Mouse (Mus musculus): Measurements from ENCODE around the gene Zdhhc14. TPM values are rescaled to one million over a fixed set of nuclear protein-coding genes. Genes with fewer than 3 reads are reported as not detected.
"Not testable (repeated sequence)": the region's sequence is repeated elsewhere in the genome, so short reads cannot be mapped to it uniquely, and the experiment has no call there.

The Zdhhc14 gene
- polyA plus RNA-seq, 1 experiment from 2014 or later, result 2.4 TPM

GRCm38 (mm10) chr17:5622764-5623163 is 130.4 kb downstream of the Zdhhc14 start:
- no peaks in the 10 kb centered on the region for H3K36me3 ChIP-seq (ENCODE audit: poor library complexity, severe bottlenecking)
- no peak for ATAC-seq
- H3K4me3 ChIP-seq, result no peak overlapping the region
- H3K9me3 ChIP-seq (replicated peaks), result no peaks in the 10 kb centered on the region
- no peak overlapping the region for H3K4me2 ChIP-seq
- no peak overlapping the region for H3K9ac ChIP-seq
- 74% methylated on average over 6 of the region's 6 CpGs for WGBS
- H3K4me1 ChIP-seq, result 0 out of 2 replicates have a peak, but pooled peaks cover 6% of the 10 kb centered on the region
- no peak overlapping the region for H3K27ac ChIP-seq
- H3K27me3 ChIP-seq, result no peaks in the 10 kb centered on the region

GRCm38 (mm10) chr17:5623181-5623580 is 130.8 kb downstream of the Zdhhc14 start:
- H3K4me1 ChIP-seq, result 0 out of 2 replicates have a peak, but pooled peaks cover 6% of the 10 kb centered on the region
- H3K9me3 ChIP-seq (replicated peaks), result no peaks in the 10 kb centered on the region
- no peak overlapping the region for H3K4me2 ChIP-seq
- no peak for ATAC-seq
- H3K27ac ChIP-seq, result no peak overlapping the region
- H3K4me3 ChIP-seq, result no peak overlapping the region
- H3K9ac ChIP-seq, result no peak overlapping the region
- no peaks in the 10 kb centered on the region for H3K27me3 ChIP-seq
- no peaks in the 10 kb centered on the region for H3K36me3 ChIP-seq (ENCODE audit: poor library complexity, severe bottlenecking)

DNA sequence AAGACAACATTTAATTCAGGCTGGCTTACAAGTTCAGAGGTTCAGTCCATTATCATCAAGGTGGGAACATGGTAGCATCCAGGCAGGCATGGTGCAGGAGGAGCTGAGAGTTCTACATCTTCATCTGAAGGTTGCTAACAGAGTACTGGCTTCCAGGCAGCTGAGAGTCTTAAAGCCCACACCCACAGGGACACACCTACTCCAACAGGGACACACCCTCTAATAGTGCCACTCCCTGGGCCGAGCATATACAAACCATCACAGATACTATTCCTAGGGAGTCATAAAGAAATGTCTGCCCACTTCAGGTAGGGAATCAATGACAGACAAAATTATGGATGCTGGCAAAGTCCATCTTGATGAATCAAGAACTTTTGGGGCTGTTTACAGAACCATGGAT is 132.5 kb downstream of the Zdhhc14 start:
- not testable (repeated sequence) for H3K9ac ChIP-seq; ATAC-seq; H3K27me3 ChIP-seq; H3K27ac ChIP-seq; H3K36me3 ChIP-seq (ENCODE audit: poor library complexity, severe bottlenecking); H3K4me1 ChIP-seq; H3K9me3 ChIP-seq (replicated peaks); H3K4me3 ChIP-seq; H3K4me2 ChIP-seq
- WGBS, result 79% methylated on average over 1 of the region's 1 CpGs

DNA sequence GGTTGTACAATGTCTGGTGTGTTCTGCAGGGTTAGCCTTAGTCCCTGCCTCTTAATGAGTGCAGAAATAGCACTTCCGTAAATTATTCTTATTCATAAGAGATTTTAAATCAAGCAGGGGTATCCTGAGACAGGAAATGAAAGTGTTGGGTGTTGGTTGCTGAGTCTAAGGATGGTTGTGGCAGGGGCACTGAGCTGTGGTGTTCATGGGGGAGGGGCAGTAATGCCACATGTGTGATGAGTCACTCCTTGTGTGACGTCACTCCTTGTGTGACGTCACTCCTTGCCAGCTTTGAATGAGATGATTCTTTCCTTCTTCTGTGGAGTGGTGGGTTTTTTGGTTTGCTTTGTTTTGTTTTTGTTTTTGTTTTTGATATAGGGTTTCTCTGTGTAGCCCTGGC is 134.0 kb downstream of the Zdhhc14 start:
- H3K27ac ChIP-seq, result no peak overlapping the region
- H3K4me3 ChIP-seq, result no peak overlapping the region
- 86% methylated on average over 3 of the region's 3 CpGs for WGBS
- no peaks in the 10 kb centered on the region for H3K36me3 ChIP-seq (ENCODE audit: poor library complexity, severe bottlenecking)
- H3K9me3 ChIP-seq (replicated peaks), result no peaks in the 10 kb centered on the region
- 0 out of 2 replicates have a peak, but pooled peaks cover 6% of the 10 kb centered on the region for H3K4me1 ChIP-seq
- H3K4me2 ChIP-seq, result no peak overlapping the region
- H3K27me3 ChIP-seq, result no peaks in the 10 kb centered on the region
- ATAC-seq, result no peak
- H3K9ac ChIP-seq, result no peak overlapping the region

- Histone ChIP-seq H3K4me2 (no peak overlapping the region), H3K36me3 (ENCODE audit: poor library complexity, severe bottlenecking) (no peaks in the 10 kb centered on the region), H3K27ac (no peak overlapping the region), H3K9ac (no peak overlapping the region), H3K27me3 (no peaks in the 10 kb centered on the region), H3K9me3 (replicated peaks) (no peaks in the 10 kb centered on the region), H3K4me1 (0 out of 2 replicates have a peak, but pooled peaks cover 3% of the 10 kb centered on the region), H3K4me3 (no peak overlapping the region)
- WGBS, result 94% methylated on average over 5 of the region's 5 CpGs
- ATAC-seq, result no peak
Measured at GRCm38 (mm10) chr17:5627664-5628063, 135.3 kb downstream of the Zdhhc14 start.

DNA sequence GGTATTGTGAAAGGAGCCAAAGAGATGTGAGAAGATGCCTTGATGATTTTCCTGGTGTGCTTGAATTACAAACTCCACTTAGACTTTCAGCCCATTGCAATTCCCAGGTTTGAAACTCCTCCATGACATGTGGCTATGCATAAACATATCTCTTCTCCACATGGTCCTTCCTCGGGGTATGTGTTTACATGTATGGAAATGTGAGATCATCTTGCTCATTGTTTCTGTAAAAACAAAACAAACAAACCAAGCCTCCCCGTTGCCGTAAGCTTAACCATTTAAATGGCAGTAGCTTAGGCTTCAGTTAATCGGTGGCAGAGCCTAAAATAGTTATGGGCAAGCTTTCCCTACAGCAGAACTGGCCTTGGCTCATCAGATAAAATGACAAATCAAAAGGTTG is 137.3 kb downstream of the Zdhhc14 start:
- Histone ChIP-seq H3K36me3 (ENCODE audit: poor library complexity, severe bottlenecking) (no peaks in the 10 kb centered on the region), H3K4me2 (no peak overlapping the region), H3K9me3 (replicated peaks) (no peaks in the 10 kb centered on the region), H3K27me3 (no peaks in the 10 kb centered on the region), H3K4me1 (no peaks in the 10 kb centered on the region), H3K9ac (no peak overlapping the region), H3K27ac (no peak overlapping the region), H3K4me3 (no peak overlapping the region)
- no peak for ATAC-seq
- WGBS, result 69% methylated on average over 4 of the region's 4 CpGs

DNA sequence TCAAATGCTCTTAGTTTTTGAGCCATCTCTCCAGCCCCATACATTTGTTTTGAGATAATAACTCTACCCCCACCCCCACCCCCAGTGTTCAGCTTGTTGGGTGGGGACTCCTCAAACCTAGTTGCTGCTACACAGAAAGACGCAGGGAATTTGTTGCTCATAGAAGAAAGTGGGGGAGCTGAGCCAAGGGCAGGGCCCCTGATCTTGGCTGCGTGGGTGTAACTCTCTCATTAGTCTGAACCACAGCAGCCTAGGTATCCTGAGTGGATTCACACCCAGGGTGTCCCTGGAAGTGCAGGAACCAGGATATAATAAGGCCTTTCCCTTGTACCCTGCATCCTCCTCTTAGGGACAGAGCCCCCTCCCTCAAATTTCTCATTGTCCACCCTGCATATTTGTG is 142.9 kb downstream of the Zdhhc14 start:
- 90% methylated on average over 2 of the region's 2 CpGs for WGBS
- no peak for ATAC-seq

DNA sequence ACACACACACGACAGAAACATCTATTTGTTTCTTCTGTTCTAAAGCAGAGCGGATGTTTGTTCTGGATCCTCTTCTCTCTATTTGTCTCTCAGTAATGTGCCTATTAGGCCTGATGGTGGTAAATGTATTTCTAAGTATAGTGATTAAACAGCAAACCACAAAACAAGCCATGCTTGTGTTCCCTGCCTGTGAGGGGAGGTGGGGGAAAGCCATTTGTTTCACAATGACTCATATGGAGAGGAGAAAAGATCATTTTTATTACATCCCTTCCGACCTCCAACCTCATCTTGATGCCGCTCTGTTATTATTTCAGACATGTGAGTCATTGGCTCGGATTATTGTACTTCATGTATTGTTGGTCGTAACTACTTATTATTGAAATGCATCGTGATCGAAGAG is 149.1 kb downstream of the Zdhhc14 start:
- 0 out of 2 replicates have a peak, but pooled peaks cover 6% of the 10 kb centered on the region for H3K4me1 ChIP-seq
- no peak for ATAC-seq
- 91% methylated on average over 8 of the region's 8 CpGs for WGBS
- no peak overlapping the region for H3K4me3 ChIP-seq
- no peaks in the 10 kb centered on the region for H3K36me3 ChIP-seq (ENCODE audit: poor library complexity, severe bottlenecking)
- H3K4me2 ChIP-seq, result no peak overlapping the region
- no peaks in the 10 kb centered on the region for H3K27me3 ChIP-seq
- no peaks in the 10 kb centered on the region for H3K9me3 ChIP-seq (replicated peaks)
- H3K27ac ChIP-seq, result no peak overlapping the region
- H3K9ac ChIP-seq, result no peak overlapping the region

More for the DNA sequence above, 142.9 kb downstream of the Zdhhc14 start:
- no peaks in the 10 kb centered on the region for H3K36me3 ChIP-seq (ENCODE audit: poor library complexity, severe bottlenecking)
- no peak overlapping the region for H3K4me3 ChIP-seq
- H3K9ac ChIP-seq, result no peak overlapping the region
- no peaks in the 10 kb centered on the region for H3K4me1 ChIP-seq
- no peaks in the 10 kb centered on the region for H3K9me3 ChIP-seq (replicated peaks)
- H3K27ac ChIP-seq, result no peak overlapping the region
- no peak overlapping the region for H3K4me2 ChIP-seq
- no peaks in the 10 kb centered on the region for H3K27me3 ChIP-seq

DNA sequence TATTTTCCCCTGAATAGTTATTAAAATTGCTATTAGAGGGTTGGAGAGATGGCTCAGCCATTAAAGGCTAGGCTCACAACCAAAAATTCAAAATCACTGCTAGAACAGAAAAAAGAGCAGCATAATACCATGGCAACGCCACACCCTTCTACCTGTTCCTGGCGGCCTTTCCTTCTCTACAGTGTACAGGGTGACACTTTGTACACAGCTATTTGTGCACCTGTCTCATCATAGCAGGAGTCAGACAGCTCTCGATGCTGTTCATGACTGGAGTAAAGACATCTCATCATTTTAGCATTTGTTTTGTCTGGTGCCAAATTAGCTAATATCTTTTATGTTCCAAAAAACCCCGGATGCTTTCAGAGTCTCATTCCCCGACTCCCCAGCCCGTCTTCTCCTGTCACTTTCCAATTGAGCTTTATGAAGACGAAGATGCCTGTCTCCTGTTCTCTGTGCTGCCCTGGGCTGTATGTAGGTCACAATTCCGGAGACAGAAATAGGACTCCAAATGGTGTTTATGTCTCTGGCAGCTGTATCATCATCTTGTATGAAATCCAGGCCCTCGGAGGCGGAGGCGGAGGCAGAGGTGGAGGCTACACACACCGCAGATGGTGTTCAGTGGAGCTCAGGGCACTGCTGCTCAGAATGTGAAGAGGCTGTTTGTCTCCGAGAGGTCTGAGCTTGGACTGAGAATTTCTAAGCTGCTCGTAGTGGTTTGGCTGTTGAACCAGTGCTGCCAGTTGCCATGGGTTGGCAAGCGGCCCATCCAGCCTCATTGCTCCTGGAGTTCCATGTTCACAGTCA is 150.8 kb downstream of the Zdhhc14 start:
- ATAC-seq, result no peak
- no peak overlapping the region for H3K4me2 ChIP-seq
- no peaks in the 10 kb centered on the region for H3K27me3 ChIP-seq
- no peak overlapping the region for H3K27ac ChIP-seq
- H3K36me3 ChIP-seq (ENCODE audit: poor library complexity, severe bottlenecking), result no peaks in the 10 kb centered on the region
- no peaks in the 10 kb centered on the region for H3K9me3 ChIP-seq (replicated peaks)
- H3K4me3 ChIP-seq, result no peak overlapping the region
- WGBS, result 83% methylated on average over 15 of the region's 15 CpGs
- H3K4me1 ChIP-seq, result 0 out of 2 replicates have a peak, but pooled peaks cover 6% of the 10 kb centered on the region
- no peak overlapping the region for H3K9ac ChIP-seq

- no peak overlapping the region for H3K27ac ChIP-seq
- ATAC-seq, result no peak
- H3K9me3 ChIP-seq (replicated peaks), result no peaks in the 10 kb centered on the region
- H3K9ac ChIP-seq, result no peak overlapping the region
- H3K4me1 ChIP-seq, result no peaks in the 10 kb centered on the region
- H3K4me2 ChIP-seq, result no peak overlapping the region
- 86% methylated on average over 4 of the region's 4 CpGs for WGBS
- H3K4me3 ChIP-seq, result no peak overlapping the region
- H3K27me3 ChIP-seq, result no peaks in the 10 kb centered on the region
- H3K36me3 ChIP-seq (ENCODE audit: poor library complexity, severe bottlenecking), result no peaks in the 10 kb centered on the region
Measured at GRCm38 (mm10) chr17:5650124-5650523, 157.8 kb downstream of the Zdhhc14 start.

GRCm38 (mm10) chr17:5650642-5651041 is 158.3 kb downstream of the Zdhhc14 start:
- no peak overlapping the region for H3K4me2 ChIP-seq
- 88% methylated on average over 4 of the region's 4 CpGs for WGBS
- no peak for ATAC-seq

DNA sequence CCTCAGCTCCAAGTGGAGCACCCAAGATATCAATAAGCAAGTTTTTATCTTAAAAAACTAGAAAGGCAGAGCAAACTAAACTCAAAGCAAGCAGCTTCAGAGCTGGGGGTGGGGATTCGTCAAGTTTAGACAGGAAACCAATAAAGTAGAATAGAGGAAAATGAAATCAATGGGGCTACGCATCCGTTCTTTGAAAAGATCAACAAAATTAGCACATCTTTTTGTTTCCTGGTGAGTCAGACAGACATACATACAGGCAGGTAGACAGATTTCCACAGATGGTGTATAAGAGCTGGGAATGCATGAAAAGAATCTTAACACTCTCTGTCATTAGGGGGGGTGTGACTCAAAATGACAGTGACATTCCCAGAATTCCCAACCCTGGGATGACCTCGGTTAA is 159.2 kb downstream of the Zdhhc14 start:
- Histone ChIP-seq H3K36me3 (ENCODE audit: poor library complexity, severe bottlenecking) (no peaks in the 10 kb centered on the region), H3K4me3 (no peak overlapping the region), H3K27me3 (peaks cover 3% of the 10 kb centered on the region; the same call in 1 of the 2 replicates), H3K9ac (no peak overlapping the region), H3K9me3 (replicated peaks) (no peaks in the 10 kb centered on the region), H3K4me2 (no peak overlapping the region), H3K27ac (no peak overlapping the region), H3K4me1 (no peaks in the 10 kb centered on the region)
- ATAC-seq, result no peak
- 89% methylated on average over 4 of the region's 4 CpGs for WGBS

More at GRCm38 (mm10) chr17:5650642-5651041, 158.3 kb downstream of the Zdhhc14 start:
- no peak overlapping the region for H3K27ac ChIP-seq
- H3K4me1 ChIP-seq, result no peaks in the 10 kb centered on the region
- no peak overlapping the region for H3K9ac ChIP-seq
- H3K36me3 ChIP-seq (ENCODE audit: poor library complexity, severe bottlenecking), result no peaks in the 10 kb centered on the region
- no peaks in the 10 kb centered on the region for H3K27me3 ChIP-seq
- H3K4me3 ChIP-seq, result no peak overlapping the region
- H3K9me3 ChIP-seq (replicated peaks), result no peaks in the 10 kb centered on the region

DNA sequence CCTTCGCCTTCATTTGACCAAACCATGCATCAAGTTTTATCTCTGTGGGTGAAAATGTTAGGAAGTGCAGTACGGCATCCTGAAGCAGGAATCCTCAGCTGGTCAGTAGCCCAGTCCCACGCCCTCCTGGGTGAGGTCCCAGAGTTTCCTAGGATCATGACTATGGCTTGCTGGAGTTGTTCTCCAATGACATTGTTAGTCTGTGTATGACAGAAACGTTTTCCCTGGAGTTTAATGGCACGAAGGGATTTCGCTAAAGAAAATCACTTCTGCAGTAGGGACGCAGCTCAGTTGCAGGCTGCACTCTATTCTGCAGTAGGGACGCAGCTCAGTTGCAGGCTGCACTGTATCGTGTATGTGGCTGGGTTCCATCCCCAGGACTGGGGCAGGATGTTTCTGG is 161.6 kb downstream of the Zdhhc14 start:
- no peak overlapping the region for H3K4me3 ChIP-seq
- H3K9ac ChIP-seq, result no peak overlapping the region
- no peaks in the 10 kb centered on the region for H3K4me1 ChIP-seq
- WGBS, result 85% methylated on average over 9 of the region's 9 CpGs
- H3K9me3 ChIP-seq (replicated peaks), result no peaks in the 10 kb centered on the region
- ATAC-seq, result no peak
- H3K4me2 ChIP-seq, result no peak overlapping the region
- no peak overlapping the region for H3K27ac ChIP-seq
- no peaks in the 10 kb centered on the region for H3K36me3 ChIP-seq (ENCODE audit: poor library complexity, severe bottlenecking)
- H3K27me3 ChIP-seq, result peaks cover 25% of the 10 kb centered on the region

All from forebrain, embryonic 13.5 days (tissue).